Mouse (Mus musculus) c-Kit-negative CD71-positive TER-119-positive erythroid progenitor cells, embryonic 14.5 days (primary cell): ENCODE data around the gene Cxcl13.
"Not testable (repeated sequence)": the region's sequence is repeated elsewhere in the genome, so short reads cannot be mapped to it uniquely, and the experiment has no call there.

Source experiments
- DNase-seq: peaks from one replicate; pipeline ENCODE4 v3.0.0-alpha.2; 2013; ENCODE audit warnings: low read depth, low spot score

Gene Cxcl13

GRCm38 (mm10) chr5:95956651-95957050 lies at the start of gene Cxcl13:
TSS of gene Cxcl13 (plus strand) at chr5:95956951.
- no peak for DNase-seq

GRCm38 (mm10) chr5:95911006-95911405 lies 45.7 kb upstream of the Cxcl13 start:
- DNase-seq: no peak

GRCm38 (mm10) chr5:95918491-95918890 lies 38.3 kb upstream of the Cxcl13 start:
- no peak for DNase-seq

GRCm38 (mm10) chr5:95924023-95924422 lies 32.7 kb upstream of the Cxcl13 start:
- no peak for DNase-seq

GRCm38 (mm10) chr5:95925204-95925930 lies 31.4 kb upstream of the Cxcl13 start:
- DNase-seq: no peak

- DNase-seq: no peak
Measured at GRCm38 (mm10) chr5:95925931-95926263, 30.9 kb upstream of the Cxcl13 start.

- DNase-seq: no peak
Measured at GRCm38 (mm10) chr5:95935035-95935434, 21.7 kb upstream of the Cxcl13 start.

- no peak for DNase-seq
Measured at GRCm38 (mm10) chr5:95936068-95936467, 20.7 kb upstream of the Cxcl13 start.

- no peak for DNase-seq
Measured at GRCm38 (mm10) chr5:95937129-95937528, 19.6 kb upstream of the Cxcl13 start.

- no peak for DNase-seq
Measured at GRCm38 (mm10) chr5:95938044-95938625, 18.6 kb upstream of the Cxcl13 start.

- no peak for DNase-seq
Measured at GRCm38 (mm10) chr5:95940682-95941221, 16.0 kb upstream of the Cxcl13 start.

GRCm38 (mm10) chr5:95941562-95941961 lies 15.2 kb upstream of the Cxcl13 start:
- DNase-seq: no peak

- DNase-seq: no peak
Measured at GRCm38 (mm10) chr5:95945120-95945519, 11.6 kb upstream of the Cxcl13 start.

GRCm38 (mm10) chr5:95946344-95946743 lies 10.4 kb upstream of the Cxcl13 start:
- no peak for DNase-seq

- no peak for DNase-seq
Measured at GRCm38 (mm10) chr5:95948641-95949040, 8.1 kb upstream of the Cxcl13 start.

- DNase-seq: peak; percentile 3
Measured at GRCm38 (mm10) chr5:95949946-95950701, 6.6 kb upstream of the Cxcl13 start.

GRCm38 (mm10) chr5:95964940-95965339 lies 8.2 kb downstream of the Cxcl13 start:
- no peak for DNase-seq

GRCm38 (mm10) chr5:95966621-95967020 lies 9.9 kb downstream of the Cxcl13 start:
- no peak for DNase-seq

- DNase-seq: peak; percentile 1
Measured at GRCm38 (mm10) chr5:95970845-95971244, 14.1 kb downstream of the Cxcl13 start.

- no peak for DNase-seq
Measured at GRCm38 (mm10) chr5:95972208-95972607, 15.5 kb downstream of the Cxcl13 start.

GRCm38 (mm10) chr5:95973806-95974205 lies 17.1 kb downstream of the Cxcl13 start:
- not testable (repeated sequence) for DNase-seq

- DNase-seq: no peak
Measured at GRCm38 (mm10) chr5:95976299-95976698, 19.5 kb downstream of the Cxcl13 start.
